Mouse (Mus musculus) neural tube, embryonic 11.5 days (tissue): ENCODE measurements at regions not wholly inside any gene's neighbourhood (a gene's known extent, or its start where the extent isn't known, plus 50 kb on each side); places are given as distances from the start of the nearest gene placed in this dataset.

Source experiments
- ATAC-seq: fragments of 200-750 bp; cut with Nextera tagmentation; 2 replicates; pipeline ENCODE4 v1.8.0; 2017; ENCODE audit warnings: moderate number of reproducible peaks, mild to moderate bottlenecking, moderate TSS enrichment, moderate library complexity; ENCODE audit not compliant: insufficient read depth, low FRiP score, low TSS enrichment
- DNase-seq: peaks from one replicate; pipeline ENCODE4 v3.0.0-alpha.2; 2015; ENCODE audit warnings: low spot score
- H3K27ac ChIP-seq: fragments of 300-500 bp; sonication (generic); 2 replicates; pipeline ENCODE4 v1.5.1; 2014; ENCODE audit warnings: low read depth, mild to moderate bottlenecking, low read length
- H3K27me3 ChIP-seq: fragments of 300-500 bp; sonication (generic); 2 replicates; pipeline ENCODE4 v1.6.1; 2014; ENCODE audit warnings: mild to moderate bottlenecking, low read length, mixed read lengths; ENCODE audit not compliant: control insufficient read depth, insufficient read depth
- H3K36me3 ChIP-seq: fragments of 300-500 bp; sonication (generic); 2 replicates; pipeline ENCODE4 v1.6.1; 2014; ENCODE audit warnings: mild to moderate bottlenecking, low read length, moderate library complexity, mixed read lengths; ENCODE audit not compliant: control insufficient read depth, insufficient read depth
- H3K4me1 ChIP-seq: fragments of 300-500 bp; sonication (generic); 2 replicates; pipeline ENCODE4 v1.6.1; 2014; ENCODE audit warnings: low read length, mixed read lengths; ENCODE audit not compliant: control insufficient read depth, insufficient read depth
- H3K4me2 ChIP-seq: fragments of 300-500 bp; sonication (generic); 2 replicates; pipeline ENCODE4 v1.6.1; 2014; ENCODE audit warnings: low read depth, mild to moderate bottlenecking, moderate library complexity
- H3K4me3 ChIP-seq: fragments of 300-500 bp; sonication (generic); 2 replicates; pipeline ENCODE4 v1.5.1; 2014; ENCODE audit warnings: low read depth, low read length
- H3K9ac ChIP-seq: fragments of 300-500 bp; sonication (generic); 2 replicates; pipeline ENCODE4 v1.6.1; 2014; ENCODE audit warnings: mild to moderate bottlenecking, low read length
- H3K9me3 ChIP-seq: fragments of 300-500 bp; sonication (generic); 2 replicates; pipeline ENCODE4 v1.6.1; 2016; ENCODE audit warnings: low read length; ENCODE audit not compliant: control insufficient read depth
- WGBS: fragments of 180-500 bp; shearing (Covaris S2); extraction: QIAGEN DNeasy Blood & Tissue Kit; methylation state at CpG from one replicate; pipeline ENCODE4 v1.1.7; 2014; 5-methylcytosine and 5-hydroxymethylcytosine counted together

GRCm38 (mm10) chr3:53324386-53324785 lies 138.7 kb downstream of the Nhlrc3 start:
- Histone ChIP-seq H3K27ac (no peak overlapping the region), H3K4me3 (no peak overlapping the region), H3K9me3 (no peaks in the 10 kb centered on the region), H3K36me3 (no peaks in the 10 kb centered on the region), H3K9ac (no peak overlapping the region), H3K27me3 (no peaks in the 10 kb centered on the region), H3K4me1 (peaks cover 3% of the 10 kb centered on the region; the same call in 1 of the 2 replicates), H3K4me2 (no peak overlapping the region)
- 82% methylated on average over 13 of the region's 13 CpGs for WGBS
- ATAC-seq, result no peak
- peak; percentile 30 for DNase-seq

DNA sequence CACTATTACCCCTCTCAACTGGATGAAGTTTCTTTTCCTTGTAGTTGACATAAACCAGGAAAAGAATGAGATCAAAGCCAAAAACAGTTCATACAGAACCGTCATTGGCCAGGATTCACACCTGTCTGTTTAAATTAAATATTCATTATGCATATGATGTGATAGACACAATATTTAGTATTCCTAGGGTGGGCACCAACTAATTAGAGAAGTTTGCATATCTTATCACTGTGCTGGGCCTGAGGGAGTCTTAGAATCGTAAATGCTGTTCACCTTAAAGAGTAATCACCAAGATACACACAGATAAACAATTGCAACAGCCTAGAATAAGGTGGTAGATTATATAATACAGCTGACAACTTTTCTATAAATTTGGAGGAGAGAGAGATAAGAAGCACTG lies 147.7 kb downstream of the Nhlrc3 start:
- Histone ChIP-seq H3K4me2 (no peak overlapping the region), H3K4me3 (no peak overlapping the region), H3K9ac (no peak overlapping the region), H3K4me1 (no peaks in the 10 kb centered on the region), H3K27me3 (no peaks in the 10 kb centered on the region), H3K9me3 (no peaks in the 10 kb centered on the region), H3K27ac (no peak overlapping the region), H3K36me3 (no peaks in the 10 kb centered on the region)
- DNase-seq, result no peak
- ATAC-seq, result no peak
- WGBS, result 82% methylated on average over 2 of the region's 2 CpGs
